Mouse (Mus musculus): Measurements from ENCODE around the gene Abca13. TPM values are rescaled to one million over a fixed set of nuclear protein-coding genes. Genes with fewer than 3 reads are reported as not detected.
A peak's percentile ranks its signal among the peaks of the same experiment; 100 is the strongest.
"Not testable (repeated sequence)": the region's sequence is repeated elsewhere in the genome, so short reads cannot be mapped to it uniquely, and the experiment has no call there.

Abca13 gene
- polyA plus RNA-seq, 1 experiment from 2014 or later = 0.07 TPM

GRCm38 (mm10) chr11:9199868-9200267, 8.1 kb downstream of the Abca13 start:
- no peak overlapping the region for H3K27ac ChIP-seq (replicated peaks)
- H3K4me3 ChIP-seq (replicated peaks) = no peak overlapping the region
- no peaks in the 10 kb centered on the region for H3K9me3 ChIP-seq (replicated peaks)
- H3K36me3 ChIP-seq = no peaks in the 10 kb centered on the region
- ATAC-seq (ENCODE audit: insufficient number of reproducible peaks, low FRiP score, low TSS enrichment, low read depth) = no peak
- no peak overlapping the region for H3K9ac ChIP-seq
- no peak overlapping the region for H3K4me2 ChIP-seq (replicated peaks)
- H3K4me1 ChIP-seq = no peaks in the 10 kb centered on the region
- H3K27me3 ChIP-seq = no peaks in the 10 kb centered on the region
- WGBS = 47% methylated on average over 2 of the region's 2 CpGs

GRCm38 (mm10) chr11:9210707-9211106, 19.0 kb downstream of the Abca13 start:
- Histone ChIP-seq H3K4me2 (replicated peaks) (no peak overlapping the region), H3K4me3 (replicated peaks) (no peak overlapping the region), H3K9me3 (replicated peaks) (no peaks in the 10 kb centered on the region), H3K27ac (replicated peaks) (no peak overlapping the region), H3K27me3 (no peaks in the 10 kb centered on the region), H3K9ac (no peak overlapping the region), H3K4me1 (no peaks in the 10 kb centered on the region), H3K36me3 (no peaks in the 10 kb centered on the region)
- WGBS = 26% methylated on average over 8 of the region's 8 CpGs
- no peak for ATAC-seq (ENCODE audit: insufficient number of reproducible peaks, low FRiP score, low TSS enrichment, low read depth)

- ATAC-seq (ENCODE audit: insufficient number of reproducible peaks, low FRiP score, low TSS enrichment, low read depth) = no peak
- H3K4me1 ChIP-seq = no peaks in the 10 kb centered on the region
- WGBS = 80% methylated on average over 9 of the region's 9 CpGs
Measured at GRCm38 (mm10) chr11:9213580-9213979, 21.8 kb downstream of the Abca13 start.

GRCm38 (mm10) chr11:9216252-9216651, 24.5 kb downstream of the Abca13 start:
- WGBS = 12% methylated on average over 4 of the region's 4 CpGs
- H3K9me3 ChIP-seq (replicated peaks) = no peaks in the 10 kb centered on the region
- H3K4me2 ChIP-seq (replicated peaks) = no peak overlapping the region
- H3K36me3 ChIP-seq = no peaks in the 10 kb centered on the region
- H3K27me3 ChIP-seq = no peaks in the 10 kb centered on the region
- ATAC-seq (ENCODE audit: insufficient number of reproducible peaks, low FRiP score, low TSS enrichment, low read depth) = peak; percentile 60; the same call in 1 of the 2 replicates
- no peaks in the 10 kb centered on the region for H3K4me1 ChIP-seq
- no peak overlapping the region for H3K9ac ChIP-seq
- H3K4me3 ChIP-seq (replicated peaks) = no peak overlapping the region
- H3K27ac ChIP-seq (replicated peaks) = no peak overlapping the region

More at GRCm38 (mm10) chr11:9213580-9213979, 21.8 kb downstream of the Abca13 start:
- Histone ChIP-seq H3K4me2 (replicated peaks) (no peak overlapping the region), H3K9ac (no peak overlapping the region), H3K36me3 (no peaks in the 10 kb centered on the region), H3K9me3 (replicated peaks) (no peaks in the 10 kb centered on the region), H3K27ac (replicated peaks) (no peak overlapping the region), H3K27me3 (no peaks in the 10 kb centered on the region), H3K4me3 (replicated peaks) (no peak overlapping the region)

GRCm38 (mm10) chr11:9220501-9220900, 28.8 kb downstream of the Abca13 start:
- H3K4me2 ChIP-seq (replicated peaks) = no peak overlapping the region
- H3K27me3 ChIP-seq = no peaks in the 10 kb centered on the region
- H3K36me3 ChIP-seq = no peaks in the 10 kb centered on the region
- no peak overlapping the region for H3K9ac ChIP-seq
- H3K27ac ChIP-seq (replicated peaks) = no peak overlapping the region
- H3K4me3 ChIP-seq (replicated peaks) = no peak overlapping the region
- no peaks in the 10 kb centered on the region for H3K4me1 ChIP-seq
- WGBS = 75% methylated on average over 3 of the region's 3 CpGs
- H3K9me3 ChIP-seq (replicated peaks) = no peaks in the 10 kb centered on the region
- no peak for ATAC-seq (ENCODE audit: insufficient number of reproducible peaks, low FRiP score, low TSS enrichment, low read depth)

GRCm38 (mm10) chr11:9221646-9222045, 29.9 kb downstream of the Abca13 start:
- no peaks in the 10 kb centered on the region for H3K27me3 ChIP-seq
- WGBS = 91% methylated on average over 1 of the region's 1 CpGs
- H3K9me3 ChIP-seq (replicated peaks) = no peaks in the 10 kb centered on the region
- H3K36me3 ChIP-seq = no peaks in the 10 kb centered on the region
- H3K9ac ChIP-seq = no peak overlapping the region
- H3K27ac ChIP-seq (replicated peaks) = no peak overlapping the region
- H3K4me1 ChIP-seq = no peaks in the 10 kb centered on the region
- no peak overlapping the region for H3K4me3 ChIP-seq (replicated peaks)
- no peak overlapping the region for H3K4me2 ChIP-seq (replicated peaks)
- ATAC-seq (ENCODE audit: insufficient number of reproducible peaks, low FRiP score, low TSS enrichment, low read depth) = no peak

- H3K9ac ChIP-seq = no peak overlapping the region
- no peaks in the 10 kb centered on the region for H3K9me3 ChIP-seq (replicated peaks)
- H3K27me3 ChIP-seq = no peaks in the 10 kb centered on the region
- no peak overlapping the region for H3K27ac ChIP-seq (replicated peaks)
- ATAC-seq (ENCODE audit: insufficient number of reproducible peaks, low FRiP score, low TSS enrichment, low read depth) = no peak
- WGBS = 72% methylated on average over 4 of the region's 4 CpGs
- no peaks in the 10 kb centered on the region for H3K4me1 ChIP-seq
- H3K4me2 ChIP-seq (replicated peaks) = no peak overlapping the region
- H3K36me3 ChIP-seq = no peaks in the 10 kb centered on the region
- H3K4me3 ChIP-seq (replicated peaks) = no peak overlapping the region
Measured at GRCm38 (mm10) chr11:9226399-9226798, 34.7 kb downstream of the Abca13 start.

- not testable (repeated sequence) for H3K4me2 ChIP-seq (replicated peaks); ATAC-seq (ENCODE audit: insufficient number of reproducible peaks, low FRiP score, low TSS enrichment, low read depth)
- WGBS = 84% methylated on average over 5 of the region's 5 CpGs
Measured at GRCm38 (mm10) chr11:9249627-9250026, 57.9 kb downstream of the Abca13 start.

GRCm38 (mm10) chr11:9263072-9263471, 71.3 kb downstream of the Abca13 start:
- 61% methylated on average over 3 of the region's 3 CpGs for WGBS
- not testable (repeated sequence) for H3K27me3 ChIP-seq

More at GRCm38 (mm10) chr11:9249627-9250026, 57.9 kb downstream of the Abca13 start:
- H3K9me3 ChIP-seq (replicated peaks); H3K27me3 ChIP-seq; H3K9ac ChIP-seq; H3K36me3 ChIP-seq; H3K4me3 ChIP-seq (replicated peaks); H3K4me1 ChIP-seq; H3K27ac ChIP-seq (replicated peaks): not testable (repeated sequence)

GRCm38 (mm10) chr11:9269090-9269489, 77.3 kb downstream of the Abca13 start:
- 51% methylated on average over 3 of the region's 3 CpGs for WGBS
- no peak for ATAC-seq (ENCODE audit: insufficient number of reproducible peaks, low FRiP score, low TSS enrichment, low read depth)

More at GRCm38 (mm10) chr11:9263072-9263471, 71.3 kb downstream of the Abca13 start:
- H3K9me3 ChIP-seq (replicated peaks); H3K4me3 ChIP-seq (replicated peaks); H3K27ac ChIP-seq (replicated peaks); H3K36me3 ChIP-seq; ATAC-seq (ENCODE audit: insufficient number of reproducible peaks, low FRiP score, low TSS enrichment, low read depth); H3K4me2 ChIP-seq (replicated peaks); H3K4me1 ChIP-seq; H3K9ac ChIP-seq: not testable (repeated sequence)

GRCm38 (mm10) chr11:9285204-9285603, 93.5 kb downstream of the Abca13 start:
- Histone ChIP-seq H3K4me1 (no peaks in the 10 kb centered on the region), H3K27ac (replicated peaks) (no peak overlapping the region), H3K4me2 (replicated peaks) (no peak overlapping the region), H3K9ac (no peak overlapping the region), H3K27me3 (no peaks in the 10 kb centered on the region), H3K9me3 (replicated peaks) (no peaks in the 10 kb centered on the region), H3K4me3 (replicated peaks) (no peak overlapping the region), H3K36me3 (no peaks in the 10 kb centered on the region)
- WGBS = 67% methylated on average over 3 of the region's 3 CpGs
- ATAC-seq (ENCODE audit: insufficient number of reproducible peaks, low FRiP score, low TSS enrichment, low read depth) = no peak

More at GRCm38 (mm10) chr11:9269090-9269489, 77.3 kb downstream of the Abca13 start:
- Histone ChIP-seq H3K9ac (no peak overlapping the region), H3K36me3 (no peaks in the 10 kb centered on the region), H3K27ac (replicated peaks) (no peak overlapping the region), H3K4me3 (replicated peaks) (no peak overlapping the region), H3K27me3 (no peaks in the 10 kb centered on the region), H3K9me3 (replicated peaks) (no peaks in the 10 kb centered on the region), H3K4me2 (replicated peaks) (no peak overlapping the region), H3K4me1 (no peaks in the 10 kb centered on the region)

GRCm38 (mm10) chr11:9285759-9286158, 94.0 kb downstream of the Abca13 start:
- ATAC-seq (ENCODE audit: insufficient number of reproducible peaks, low FRiP score, low TSS enrichment, low read depth) = no peak
- no peak overlapping the region for H3K4me2 ChIP-seq (replicated peaks)
- H3K4me1 ChIP-seq = no peaks in the 10 kb centered on the region
- 74% methylated on average over 3 of the region's 3 CpGs for WGBS
- H3K27ac ChIP-seq (replicated peaks) = no peak overlapping the region
- H3K9ac ChIP-seq = no peak overlapping the region
- H3K9me3 ChIP-seq (replicated peaks) = no peaks in the 10 kb centered on the region
- no peak overlapping the region for H3K4me3 ChIP-seq (replicated peaks)
- no peaks in the 10 kb centered on the region for H3K36me3 ChIP-seq
- H3K27me3 ChIP-seq = no peaks in the 10 kb centered on the region

All from embryonic facial prominence, embryonic 15.5 days (tissue).